Mouse (Mus musculus) urinary bladder, adult 2 months (tissue): ENCODE data around the gene Selp. TPM values are rescaled to one million over a fixed set of nuclear protein-coding genes. Genes with fewer than 3 reads are reported as not detected.

Source experiments
- DNase-seq: peaks from one replicate; pipeline ENCODE4 v3.0.0; 2022; ENCODE audit warnings: low spot score
- polyA plus RNA-seq: library from polyadenylated mRNA; depleted of rRNA; stranded (reverse); fragments of >200 nt; gene quantifications from 2 replicates; pipeline ENCODE4 v1.2.3, GENCODE M21; 2012; rRNA removed

The Selp gene
- polyA plus RNA-seq, 1 experiment: 5.5 TPM

- DNase-seq: no peak
Observed at GRCm38 (mm10) chr1:164178429-164178828, 63.4 kb downstream of the Selp start.

DNA sequence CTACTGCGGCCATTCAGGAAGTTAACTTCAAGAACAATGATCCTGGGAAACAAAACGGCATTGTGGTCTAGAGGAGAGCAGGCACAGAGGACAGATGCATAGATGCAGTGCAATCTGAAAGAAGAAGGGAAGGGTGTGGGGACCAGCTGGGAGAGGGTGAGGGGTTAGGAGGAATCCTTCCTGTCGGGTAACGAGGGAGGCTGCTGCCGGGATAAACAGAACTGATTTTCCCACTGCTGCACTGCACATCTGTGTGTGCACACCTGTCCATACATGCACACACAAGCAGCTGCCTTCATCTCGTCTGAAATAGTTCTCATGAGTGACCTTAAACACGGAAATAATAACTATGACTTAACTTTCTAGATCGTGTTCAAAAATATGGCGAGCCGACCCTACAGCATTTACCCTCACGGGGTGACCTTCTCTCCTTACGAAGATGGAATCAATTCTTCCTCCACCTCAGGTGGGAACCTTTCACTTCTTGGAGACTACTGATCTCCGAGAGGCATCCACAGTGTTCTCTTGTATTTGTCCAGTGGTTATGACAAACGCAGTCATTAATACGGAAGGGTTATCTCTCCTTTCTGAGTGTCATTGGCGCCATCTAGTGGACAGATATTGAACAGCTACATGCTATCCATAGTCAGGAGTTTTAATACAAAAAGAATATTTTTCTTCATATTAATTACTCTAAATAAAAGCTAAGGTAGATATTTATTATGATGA, 69.2 kb downstream of the Selp start:
- DNase-seq: no peak

GRCm38 (mm10) chr1:164184871-164185223, 69.8 kb downstream of the Selp start:
- no peak for DNase-seq

DNA sequence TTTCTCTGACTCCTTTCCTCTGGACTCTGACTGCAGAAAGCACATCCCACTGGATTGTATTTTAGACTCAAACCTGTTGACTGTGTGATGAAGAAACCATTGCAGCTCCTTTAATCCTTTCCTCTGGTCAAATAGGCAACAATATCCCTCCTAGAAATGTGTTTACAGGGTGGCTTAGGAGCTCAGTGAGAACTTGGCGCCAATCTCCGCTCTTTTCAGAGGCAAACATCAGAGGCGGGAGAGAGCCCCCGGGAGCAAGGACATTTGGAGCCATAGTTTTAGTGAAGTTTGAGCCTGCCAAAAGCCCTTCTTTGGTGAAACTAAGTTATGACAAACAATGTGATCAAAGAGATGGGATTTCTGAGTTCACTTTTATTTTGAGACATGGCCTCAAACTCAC, 70.3 kb downstream of the Selp start:
- DNase-seq: no peak

- DNase-seq: no peak
Observed at GRCm38 (mm10) chr1:164187002-164187560, 72.0 kb downstream of the Selp start.

- no peak for DNase-seq
Observed at GRCm38 (mm10) chr1:164199551-164199950, 84.5 kb downstream of the Selp start.

Other genes with a start within 250 kb of the Selp start
- 16.1 and 16.7 TPM in 2 replicates for gene Scyl3, start 186.2 kb upstream of the Selp start, polyA plus RNA-seq
- gene BC055324, start 120.5 kb upstream of the Selp start, polyA plus RNA-seq: 1.1 and 1.6 TPM in 2 replicates
- 5.5 and 5.9 TPM in 2 replicates for gene Mettl18, start 120.4 kb upstream of the Selp start, polyA plus RNA-seq
- gene Sele, start 67.0 kb upstream of the Selp start, polyA plus RNA-seq: 13.6 and 18.0 TPM in 2 replicates
- 1.2 and 1.9 TPM in 2 replicates for gene Sell, start 53.3 kb upstream of the Selp start, polyA plus RNA-seq
- 0.19 and 0.34 TPM in 2 replicates for gene F5, start 36.6 kb downstream of the Selp start, polyA plus RNA-seq
- gene Slc19a2, start 133.8 kb downstream of the Selp start, polyA plus RNA-seq: 9.3 and 9.5 TPM in 2 replicates
- gene Ccdc181, start 160.3 kb downstream of the Selp start, polyA plus RNA-seq: 10.8 and 13.9 TPM in 2 replicates
- gene Nme7, start 188.9 kb downstream of the Selp start, polyA plus RNA-seq: 14.1 and 14.9 TPM in 2 replicates
- 21.2 and 23.4 TPM in 2 replicates for gene Blzf1, start 192.2 kb downstream of the Selp start, polyA plus RNA-seq